Mouse (Mus musculus): Measurements from ENCODE around the gene Cplane1.

- TF ChIP-seq CTCF (IDR thresholded peaks at IDR 0.05; ENCODE audit: low read depth): no peak
- TF ChIP-seq EP300 (IDR thresholded peaks at IDR 0.05; ENCODE audit: low read depth): no peak
Measured at GRCm38 (mm10) chr15:8282155-8282554, 113.2 kb downstream of the Cplane1 start.
